Mouse (Mus musculus) ES-E14 (cell line): ENCODE measurements around the gene Gm10282.

Experiments used
- CHD2 ChIP-seq: IDR thresholded peaks from 2 replicates; pipeline ENCODE4 v1.6.1; 2014; ENCODE audit warnings: mild to moderate bottlenecking, low read depth, low read length, inconsistent platforms
- HCFC1 ChIP-seq: IDR thresholded peaks from 2 replicates; pipeline ENCODE4 v1.6.1; 2012; ENCODE audit warnings: low read length, inconsistent platforms, borderline replicate concordance; ENCODE audit not compliant: insufficient read depth
- ZC3H11A ChIP-seq: IDR thresholded peaks from 2 replicates; pipeline ENCODE4 v1.6.1; 2012; ENCODE audit warnings: low read depth, mild to moderate bottlenecking, inconsistent platforms, low read length, borderline replicate concordance

DNA sequence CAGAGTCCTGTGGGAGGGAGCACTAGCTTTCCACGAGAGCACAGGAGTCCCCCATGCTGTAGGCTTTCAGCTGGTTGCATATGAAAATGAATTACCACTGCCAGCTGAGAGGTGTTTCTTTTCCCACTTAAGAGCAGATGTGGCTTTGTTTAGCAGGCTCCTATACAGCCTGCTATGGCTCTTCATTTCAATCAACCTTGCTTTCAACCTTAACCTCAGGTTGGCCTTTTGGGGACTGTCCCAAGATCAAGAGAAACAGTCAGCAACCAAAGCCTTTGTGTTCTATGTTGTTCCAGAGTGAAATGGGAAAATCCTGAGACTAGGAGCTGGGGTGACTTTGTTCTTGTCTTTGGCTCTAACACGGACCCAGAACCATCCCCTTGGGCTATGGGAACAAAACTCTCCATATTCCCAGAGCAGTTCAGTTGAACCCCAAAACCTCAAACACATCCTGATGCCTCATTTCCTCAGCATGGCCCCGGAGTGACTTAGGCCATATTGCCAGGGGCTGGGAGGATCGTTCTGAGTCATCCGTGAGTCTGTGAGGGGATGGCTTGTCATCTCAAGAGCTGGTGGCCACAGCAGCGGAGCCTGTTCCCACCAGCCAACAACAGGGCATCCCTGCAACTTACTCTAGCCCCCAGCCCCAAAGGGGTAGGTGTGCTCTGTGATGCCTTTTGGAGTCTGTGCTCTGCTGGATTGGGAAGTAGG is 25.9 kb upstream of the Gm10282 start:
- TF ChIP-seq CHD2 (no peak), HCFC1 (no peak), ZC3H11A (no peak)
